Mouse (Mus musculus) CH12.LX (cell line): ENCODE data around the gene Pcdh7. TPM values are rescaled to one million over a fixed set of nuclear protein-coding genes. Genes with fewer than 3 reads are reported as not detected.

Experiments
- DNase-seq: peaks from one replicate; pipeline ENCODE4 v3.0.0-alpha.2; 2013; ENCODE audit errors: extremely low read depth
- H3K27ac ChIP-seq: 2 replicates; pipeline ENCODE4 v1.5.1; 2012; ENCODE audit warnings: low read depth, mild to moderate bottlenecking, control low read depth, moderate library complexity; ENCODE audit not compliant: insufficient read depth
- H3K27me3 ChIP-seq: replicated peaks from 2 replicates; pipeline ENCODE3; 2012; ENCODE audit warnings: inconsistent platforms
- H3K36me3 ChIP-seq, 2 experiments: replicated peaks in 1 of 2; 2 replicates each; pipeline versions ENCODE3 to v1.6.1; 2012; ENCODE audit warnings: inconsistent platforms in 1 of 2, low read length in 1 of 2, mild to moderate bottlenecking in 1 of 2, mixed read lengths in 1 of 2, moderate library complexity in 1 of 2; ENCODE audit not compliant: control insufficient read depth in 1 of 2, insufficient read depth in 1 of 2
- H3K4me1 ChIP-seq, 2 experiments: 2 replicates each; pipeline ENCODE4 v1.6.1; 2012; ENCODE audit warnings: inconsistent platforms in 1 of 2, moderate library complexity in 1 of 2; ENCODE audit not compliant: insufficient read depth in 2 of 2, control insufficient read depth in 1 of 2
- H3K4me2 ChIP-seq: 2 replicates; pipeline ENCODE4 v1.6.1; 2012; ENCODE audit warnings: low read depth, mild to moderate bottlenecking, control low read depth; ENCODE audit not compliant: poor library complexity, insufficient read depth, severe bottlenecking
- H3K4me3 ChIP-seq, 3 experiments: fragments of 150-350 bp in 1 of 3; sonication (generic) in 1 of 3; replicated peaks in 1 of 3; 2 replicates each; pipeline versions ENCODE3 to v1.5.1; 2011 to 2012; ENCODE audit warnings: low read depth in 2 of 3, low read length in 2 of 3, mild to moderate bottlenecking in 2 of 3, moderate library complexity in 2 of 3, control low read depth in 1 of 3, improper control_type of control experiment in 1 of 3, inconsistent platforms in 1 of 3, mixed read lengths in 1 of 3; ENCODE audit not compliant: poor library complexity in 1 of 3
- H3K79me2 ChIP-seq: replicated peaks from 2 replicates; pipeline ENCODE4 v1.6.1; 2012; ENCODE audit warnings: mild to moderate bottlenecking, moderate library complexity; ENCODE audit not compliant: control insufficient read depth, poor library complexity, insufficient read depth, severe bottlenecking; ENCODE audit errors: extremely low read depth
- H3K9ac ChIP-seq: 2 replicates; pipeline ENCODE4 v1.6.1; 2012; ENCODE audit warnings: low read depth, mild to moderate bottlenecking, control low read depth, moderate library complexity; ENCODE audit not compliant: insufficient read depth
- H3K9me3 ChIP-seq: replicated peaks from 2 replicates; pipeline ENCODE3; 2012; ENCODE audit warnings: low read length, inconsistent platforms, mixed read lengths
- CHD2 ChIP-seq: IDR thresholded peaks from 2 replicates; pipeline ENCODE4 v1.6.1; 2011; ENCODE audit warnings: low read length, improper control_type of control experiment
- CTCF ChIP-seq, 2 experiments: IDR thresholded peaks in 1 of 2; conservative IDR thresholded peaks in 1 of 2; 2 replicates each; pipeline ENCODE4 v1.5.1; 2011 to 2012; ENCODE audit warnings: low read depth in 2 of 2, low read length in 2 of 2, improper control_type of control experiment in 1 of 2, inconsistent platforms in 1 of 2, mild to moderate bottlenecking in 1 of 2, moderate library complexity in 1 of 2
- E2F4 ChIP-seq: IDR thresholded peaks from 2 replicates; pipeline ENCODE4 v1.6.1; 2011; ENCODE audit warnings: low read depth, low read length, improper control_type of control experiment; ENCODE audit not compliant: insufficient replicate concordance
- ETS1 ChIP-seq: conservative IDR thresholded peaks from 2 replicates; pipeline ENCODE4 v1.6.1; 2012; ENCODE audit warnings: low read depth, mild to moderate bottlenecking, inconsistent platforms, low read length, improper control_type of control experiment, moderate library complexity
- HCFC1 ChIP-seq: IDR thresholded peaks from 2 replicates; pipeline ENCODE4 v1.6.1; 2012; ENCODE audit warnings: low read depth, mild to moderate bottlenecking, inconsistent platforms, low read length, improper control_type of control experiment
- IRF4 ChIP-seq: IDR thresholded peaks from 2 replicates; pipeline ENCODE4 v1.6.1; 2014; ENCODE audit warnings: low read depth, mild to moderate bottlenecking, inconsistent platforms, low read length, improper control_type of control experiment
- JUN ChIP-seq: IDR thresholded peaks from 2 replicates; pipeline ENCODE4 v1.6.1; 2011; ENCODE audit warnings: low read depth, mild to moderate bottlenecking, low read length, improper control_type of control experiment, moderate library complexity; ENCODE audit not compliant: insufficient read depth
- JUND ChIP-seq: conservative IDR thresholded peaks from 2 replicates; pipeline ENCODE4 v1.6.1; 2011; ENCODE audit warnings: low read depth, low read length, improper control_type of control experiment
- KAT2A ChIP-seq: IDR thresholded peaks from 2 replicates; pipeline ENCODE4 v1.6.1; 2012; ENCODE audit warnings: low read length, improper control_type of control experiment, inconsistent platforms; ENCODE audit not compliant: insufficient replicate concordance
- MAFK ChIP-seq: IDR thresholded peaks from 2 replicates; pipeline ENCODE4 v1.6.1; 2011; ENCODE audit warnings: low read length, improper control_type of control experiment; ENCODE audit not compliant: insufficient replicate concordance
- MEF2A ChIP-seq: IDR thresholded peaks from 2 replicates; pipeline ENCODE4 v1.6.1; 2014; ENCODE audit warnings: low read depth, mild to moderate bottlenecking, inconsistent platforms, low read length, improper control_type of control experiment, borderline replicate concordance
- NRF1 ChIP-seq: IDR thresholded peaks from 2 replicates; pipeline ENCODE4 v1.6.1; 2014; ENCODE audit warnings: low read depth, mild to moderate bottlenecking, inconsistent platforms, low read length, improper control_type of control experiment, moderate library complexity
- PAX5 ChIP-seq: IDR thresholded peaks from 2 replicates; pipeline ENCODE4 v1.6.1; 2012; ENCODE audit warnings: low read length, inconsistent platforms, mixed read lengths
- POLR2AphosphoS2 ChIP-seq: IDR thresholded peaks from 2 replicates; pipeline ENCODE4 v1.6.1; 2011; ENCODE audit warnings: low read depth, low read length, improper control_type of control experiment
- RAD21 ChIP-seq: IDR thresholded peaks from 2 replicates; pipeline ENCODE4 v1.6.1; 2011; ENCODE audit warnings: low read depth, mild to moderate bottlenecking, low read length, improper control_type of control experiment, moderate library complexity
- RCOR1 ChIP-seq: conservative IDR thresholded peaks from 2 replicates; pipeline ENCODE4 v1.6.1; 2012; ENCODE audit warnings: low read depth, mild to moderate bottlenecking, inconsistent platforms, low read length, improper control_type of control experiment
- SIN3A ChIP-seq: IDR thresholded peaks from 2 replicates; pipeline ENCODE4 v1.6.1; 2012; ENCODE audit warnings: low read length, improper control_type of control experiment, inconsistent platforms
- SMC3 ChIP-seq: IDR thresholded peaks from 2 replicates; pipeline ENCODE4 v1.6.1; 2011; ENCODE audit warnings: low read depth, low read length, improper control_type of control experiment
- TCF12 ChIP-seq: IDR thresholded peaks from 2 replicates; pipeline ENCODE4 v1.6.1; 2014; ENCODE audit warnings: low read depth, mild to moderate bottlenecking, inconsistent platforms, low read length, improper control_type of control experiment
- USF1 ChIP-seq: IDR thresholded peaks from 2 replicates; pipeline ENCODE4 v1.6.1; 2014; ENCODE audit warnings: low read depth, mild to moderate bottlenecking, inconsistent platforms, low read length, improper control_type of control experiment
- ZKSCAN1 ChIP-seq: IDR thresholded peaks from 2 replicates; pipeline ENCODE4 v1.6.1; 2012; ENCODE audit warnings: low read depth, inconsistent platforms, low read length, improper control_type of control experiment, borderline replicate concordance
- ZMIZ1 ChIP-seq: IDR thresholded peaks from 2 replicates; pipeline ENCODE4 v1.6.1; 2012; ENCODE audit warnings: low read depth, mild to moderate bottlenecking, inconsistent platforms, low read length, improper control_type of control experiment
- dilution Hi-C: fragments of 300-500 bp; cut with MboI; formaldehyde crosslinking; loops from 2 replicates; pipeline ENCODE4 v1.14.3; 2020; ENCODE audit warnings: low sequenced_read_pairs; ENCODE audit not compliant: extremely low pct_unique_long_range_greater_than_20kb, extremely low pct_ligation_motif_present
- in situ Hi-C: fragments of 300-500 bp; cut with MboI; formaldehyde crosslinking; loops from 3 replicates; pipeline ENCODE4 v1.14.3; 2019; ENCODE audit warnings: low sequenced_read_pairs, low pct_ligation_motif_present, low pct_unique_long_range_greater_than_20kb, mixed read lengths
- polyA plus RNA-seq: library from polyadenylated mRNA; unstranded; fragments of >175 nt; gene quantifications from 2 replicates; pipeline ENCODE4 v1.2.1, GENCODE M21; 2012; ENCODE audit warnings: low read depth; ENCODE audit not compliant: insufficient read length
- total RNA-seq, 2 experiments: library from RNA; depleted of rRNA; stranded (reverse); fragments of 300-350 nt in 1 of 2; fragments of >200 nt in 1 of 2; gene quantifications; 2 replicates each; pipeline ENCODE4 v1.2.3; 2012 to 2014

Pcdh7 gene
- total and polyA plus RNA-seq, 3 experiments: not detected

DNA sequence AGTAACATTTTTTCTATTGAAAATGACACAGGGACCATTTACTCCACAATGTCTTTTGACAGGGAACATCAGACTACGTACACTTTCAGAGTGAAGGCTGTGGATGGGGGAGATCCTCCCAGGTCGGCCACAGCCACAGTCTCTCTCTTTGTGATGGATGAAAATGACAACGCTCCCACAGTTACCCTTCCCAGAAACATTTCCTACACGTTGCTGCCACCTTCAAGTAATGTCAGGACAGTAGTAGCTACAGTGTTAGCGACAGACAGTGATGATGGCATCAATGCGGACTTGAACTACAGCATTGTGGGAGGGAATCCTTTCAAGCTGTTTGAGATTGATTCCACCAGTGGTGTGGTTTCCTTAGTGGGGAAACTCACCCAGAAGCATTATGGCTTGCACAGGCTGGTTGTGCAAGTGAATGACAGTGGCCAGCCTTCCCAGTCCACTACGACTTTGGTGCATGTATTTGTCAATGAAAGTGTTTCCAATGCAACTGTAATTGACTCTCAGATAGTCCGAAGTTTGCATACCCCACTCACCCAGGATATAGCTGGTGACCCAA, 3.5 kb downstream of the Pcdh7 start:
- Histone ChIP-seq H3K4me1 (no peaks in the 10 kb centered on the region), H3K4me2 (no peak overlapping the region), H3K9ac (no peak overlapping the region), H3K36me3 (no peaks in the 10 kb centered on the region), H3K9me3 (peaks cover 57% of the 10 kb centered on the region), H3K4me3 (no peak overlapping the region), H3K27me3 (no peaks in the 10 kb centered on the region), H3K27ac (no peak overlapping the region), H3K79me2 (no peaks in the 10 kb centered on the region)
- TF ChIP-seq RCOR1 (no peak), SIN3A (no peak), JUN (no peak), CHD2 (no peak), CTCF (conservative IDR thresholded peaks at IDR 0.05 in 1 of 2, IDR thresholded peaks at IDR 0.05 in 1 of 2; ENCODE audit: low read depth in 2 of 2, low read length in 2 of 2) (no peak)
- dilution Hi-C loops (no loop called here), in situ Hi-C loops (no loop called here)
- DNase-seq: no peak

DNA sequence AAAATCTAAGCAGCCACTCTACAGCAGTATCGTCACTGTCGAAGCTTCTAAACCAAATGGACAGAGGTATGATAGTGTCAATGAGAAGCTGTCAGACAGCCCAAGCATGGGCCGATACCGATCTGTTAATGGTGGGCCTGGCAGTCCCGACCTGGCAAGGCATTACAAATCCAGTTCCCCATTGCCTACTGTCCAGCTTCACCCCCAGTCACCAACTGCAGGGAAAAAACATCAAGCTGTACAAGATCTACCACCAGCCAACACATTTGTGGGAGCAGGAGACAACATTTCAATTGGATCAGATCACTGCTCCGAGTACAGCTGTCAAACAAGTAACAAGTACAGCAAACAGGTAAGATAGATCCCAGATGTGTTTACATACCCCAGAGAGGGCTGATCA, 4.2 kb downstream of the Pcdh7 start:
- in situ Hi-C loops: no loop called here

DNA sequence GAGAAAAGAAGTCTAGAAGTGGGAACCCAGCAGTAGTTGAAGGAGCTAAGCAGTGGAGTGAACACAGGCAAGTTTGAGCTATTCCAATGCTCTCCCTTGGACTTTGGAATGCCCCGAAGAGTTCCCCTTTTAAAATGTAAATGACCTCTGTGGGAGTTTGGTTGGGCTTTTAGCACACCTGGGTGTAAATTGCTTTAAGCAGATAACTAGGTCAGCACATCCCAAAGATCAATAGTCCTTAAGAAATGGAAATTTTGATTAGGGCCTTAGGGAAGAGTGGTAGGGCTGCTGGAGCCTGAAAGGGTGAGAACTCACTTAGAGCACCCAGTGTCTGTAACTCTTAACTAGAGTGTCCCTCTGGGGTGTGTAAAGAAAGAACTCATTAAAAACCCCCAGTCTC, 15.7 kb downstream of the Pcdh7 start:
- no peak overlapping the region for H3K4me3 ChIP-seq
- peaks cover 12% of the 10 kb centered on the region for H3K9me3 ChIP-seq
- no peaks in the 10 kb centered on the region for H3K36me3 ChIP-seq
- TF ChIP-seq RCOR1 (no peak), E2F4 (no peak), TCF12 (no peak), KAT2A (no peak), ZKSCAN1 (no peak), POLR2AphosphoS2 (no peak), PAX5 (no peak), RAD21 (no peak), ETS1 (no peak), IRF4 (no peak), ZMIZ1 (no peak), HCFC1 (no peak), JUN (no peak), NRF1 (no peak), MEF2A (no peak), SMC3 (no peak)
- TF ChIP-seq, all 38 proteins: peak for 0
- Histone ChIP-seq H3K27ac (no peak overlapping the region), H3K79me2 (no peaks in the 10 kb centered on the region), H3K4me1 (no peaks in the 10 kb centered on the region), H3K4me2 (no peak overlapping the region), H3K9ac (no peak overlapping the region), H3K27me3 (no peaks in the 10 kb centered on the region)
- dilution Hi-C loops: no loop called here
- in situ Hi-C loops: no loop called here
- no peak for DNase-seq

More for the DNA sequence above, 4.2 kb downstream of the Pcdh7 start:
- Histone ChIP-seq H3K4me3 (no peak overlapping the region), H3K36me3 (no peaks in the 10 kb centered on the region), H3K9ac (no peak overlapping the region), H3K4me2 (no peak overlapping the region), H3K4me1 (no peaks in the 10 kb centered on the region), H3K79me2 (no peaks in the 10 kb centered on the region), H3K9me3 (peaks cover 50% of the 10 kb centered on the region), H3K27ac (no peak overlapping the region), H3K27me3 (no peaks in the 10 kb centered on the region)
- DNase-seq: no peak
- TF ChIP-seq JUND (no peak), SIN3A (no peak), ETS1 (no peak), USF1 (no peak), ZKSCAN1 (no peak), TCF12 (no peak), MAFK (no peak)
- dilution Hi-C loops: no loop called here
